Mouse (Mus musculus): ENCODE measurements around the gene Phkg2.

GRCm38 (mm10) chr7:127551558-127551957 is 21.6 kb upstream of the Phkg2 start:
- TF ChIP-seq CTCF (IDR thresholded peaks at IDR 0.05; ENCODE audit: extremely low read depth, insufficient read depth, low read length) (no peak), POLR2A (IDR thresholded peaks at IDR 0.05; ENCODE audit: extremely low read depth, insufficient read depth, low read length) (no peak)

Measured in cortical plate, adult 2 months (tissue).